Mouse (Mus musculus) neural tube, embryonic 13.5 days (tissue): ENCODE measurements around the gene Gcm1. TPM values are rescaled to one million over a fixed set of nuclear protein-coding genes. Genes with fewer than 3 reads are reported as not detected.

ENCODE experiments used
- polyA plus RNA-seq: library from polyadenylated mRNA; unstranded; fragments of >200 nt; fragmentation: Nextera tagmentation; extraction: Ambion mirVana; gene quantifications from 2 replicates; pipeline ENCODE4 v1.2.1, GENCODE M21; 2015

Gene Gcm1
- polyA plus RNA-seq, 1 experiment from 2014 or later = not detected

Other genes starting within 250 kb of the Gcm1 start
- gene Elovl5, start 134.6 kb upstream of the Gcm1 start, polyA plus RNA-seq = 62.6 and 68.3 TPM in 2 replicates
- 67.7 and 70.0 TPM in 2 replicates for gene Fbxo9, start 57.1 kb downstream of the Gcm1 start, polyA plus RNA-seq
- 37.3 and 40.5 TPM in 2 replicates for gene Ick, start 57.3 kb downstream of the Gcm1 start, polyA plus RNA-seq
- gene Gsta4, start 130.8 kb downstream of the Gcm1 start, polyA plus RNA-seq = 29.2 and 35.4 TPM in 2 replicates
- gene Gsta1, start 178.7 kb downstream of the Gcm1 start, polyA plus RNA-seq = not detected in 2 replicates
- not detected in 2 replicates for gene Gm3776, start 205.2 kb downstream of the Gcm1 start, polyA plus RNA-seq
- gene Gm10639, start 238.0 kb downstream of the Gcm1 start, polyA plus RNA-seq = not detected in 2 replicates